In genomic region chr1:75291321-75291720, GRCm38 (mm10) we compare ENCODE assay signal across 21 mouse cellular contexts. TPM values are rescaled to one million over a fixed set of nuclear protein-coding genes. Genes with fewer than 3 reads are reported as not detected.
"Had no signal": no experiment of that assay in that cellular context is flagged by ENCODE, and none has a peak within 500 bp of the region (broad histone marks: within the 10 kb centered on the region; RNA-seq: fewer than 3 reads in every experiment).

No protein-coding gene starts in this region.

- H3K36me3 ChIP-seq: lung, embryonic 15.5 days; midbrain, embryonic 10.5 days; midbrain, embryonic 12.5 days; midbrain, embryonic 15.5 days; neural tube, embryonic 13.5 days; neural tube, embryonic 15.5 days had no signal

- DNase-seq: liver, postnatal 0 days; lung, adult 2 months; lung, postnatal 4 days; right cerebral cortex, postnatal 25 days; spleen, adult 18-20 months; thymus, adult 18-20 months; thymus, postnatal 36 days had no signal

- H3K4me2 ChIP-seq: lung, embryonic 15.5 days; midbrain, embryonic 12.5 days; midbrain, embryonic 15.5 days; neural tube, embryonic 13.5 days; neural tube, embryonic 15.5 days had no signal

- ATAC-seq: liver, postnatal 0 days; lung, postnatal 0 days had no signal

- H3K27ac ChIP-seq: lung, embryonic 15.5 days; midbrain, embryonic 10.5 days had no signal

- H3K9ac ChIP-seq: liver, postnatal 0 days; lung, embryonic 15.5 days; midbrain, embryonic 12.5 days; midbrain, embryonic 15.5 days; neural tube, embryonic 13.5 days; neural tube, embryonic 15.5 days had no signal

- H3K4me3 ChIP-seq: lung, embryonic 15.5 days; midbrain, embryonic 10.5 days; midbrain, embryonic 12.5 days; midbrain, embryonic 15.5 days; myocyte; neural tube, embryonic 13.5 days; neural tube, embryonic 15.5 days had no signal

- H3K27me3 ChIP-seq: lung, embryonic 15.5 days; midbrain, embryonic 12.5 days; midbrain, embryonic 15.5 days; neural tube, embryonic 13.5 days; neural tube, embryonic 15.5 days had no signal

- H3K9me3 ChIP-seq: lung, embryonic 15.5 days; midbrain, embryonic 10.5 days; midbrain, embryonic 12.5 days; midbrain, embryonic 15.5 days; neural tube, embryonic 13.5 days; neural tube, embryonic 15.5 days had no signal

RNA-seq across cellular contexts. Expression of gene Resp18, which starts 13.1 kb away (rescaled TPM):
- total RNA-seq: megakaryocyte, adult 5-6 weeks; megakaryocyte-erythroid progenitor cell, adult 5-6 weeks had no signal
- polyA plus RNA-seq: liver, postnatal 0 days; myocyte had no signal

RNA-seq across cellular contexts. Expression of gene Ptprn, which starts 27.0 kb away (rescaled TPM):
- total RNA-seq: megakaryocyte, adult 5-6 weeks had no signal

RNA-seq across cellular contexts. Expression of gene A630095N17Rik, which starts 59.4 kb away (rescaled TPM):
- total RNA-seq: megakaryocyte, adult 5-6 weeks; megakaryocyte-erythroid progenitor cell, adult 5-6 weeks had no signal
- polyA plus RNA-seq: liver, postnatal 0 days; lung, adult 2 months; lung, embryonic 15.5 days; lung, postnatal 0 days; midbrain, embryonic 10.5 days; midbrain, embryonic 12.5 days; midbrain, embryonic 15.5 days; neural tube, embryonic 11.5 days; neural tube, embryonic 13.5 days; neural tube, embryonic 15.5 days; small intestine, adult 2 months; stomach, embryonic 14.5 days; stomach, embryonic 16.5 days had no signal
